Comparison of ENCODE assay signal across 16 mouse cellular contexts in the genomic region with DNA sequence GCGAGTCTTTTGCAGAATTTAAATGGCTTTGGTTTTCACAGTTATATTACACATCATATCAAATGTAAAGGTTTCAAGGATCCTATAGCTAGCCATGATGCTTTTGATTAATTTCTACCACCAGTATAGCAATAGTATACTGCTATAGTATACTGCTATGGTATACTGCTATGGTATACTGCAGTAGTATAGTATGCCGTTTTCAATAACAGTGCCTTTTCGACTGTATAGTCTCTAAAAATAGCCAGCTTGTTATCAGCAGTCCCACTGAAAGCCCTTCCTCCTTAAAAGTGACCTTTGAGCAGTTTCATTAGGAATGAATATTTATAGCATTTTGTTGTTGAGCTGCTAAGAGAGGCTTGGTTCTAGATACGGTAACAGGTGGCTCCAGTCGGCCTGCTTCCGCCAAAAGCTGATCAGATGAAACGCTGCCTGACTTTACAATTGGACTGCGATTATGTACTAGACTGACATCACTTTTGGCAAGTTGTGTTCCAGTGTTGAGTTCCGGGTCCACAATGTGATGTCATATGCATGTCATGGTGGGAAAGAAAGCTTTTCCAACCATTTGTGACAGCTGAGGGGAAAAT. TPM values are rescaled to one million over a fixed set of nuclear protein-coding genes. Genes with fewer than 3 reads are reported as not detected.
"Had no signal": no experiment of that assay in that cellular context is flagged by ENCODE, and none has a peak within 500 bp of the region (broad histone marks: within the 10 kb centered on the region; RNA-seq: fewer than 3 reads in every experiment).

No protein-coding gene starts in this region.

- H3K4me2 ChIP-seq: limb, embryonic 15.5 days; liver, embryonic 12.5 days; lung, embryonic 14.5 days; neural tube, embryonic 15.5 days had no signal

- H3K27ac ChIP-seq: left cerebral cortex, adult 2 months; limb, embryonic 15.5 days; liver, embryonic 12.5 days; midbrain, embryonic 10.5 days; neural tube, embryonic 15.5 days; stomach, postnatal 0 days had no signal

- H3K27me3 ChIP-seq: limb, embryonic 15.5 days; liver, embryonic 12.5 days; neural tube, embryonic 15.5 days had no signal

- H3K9ac ChIP-seq: limb, embryonic 15.5 days; liver, embryonic 12.5 days; lung, embryonic 14.5 days; neural tube, embryonic 15.5 days had no signal

- H3K36me3 ChIP-seq: liver, embryonic 12.5 days; midbrain, embryonic 10.5 days; neural tube, embryonic 15.5 days had no signal

- H3K4me3 ChIP-seq: left cerebral cortex, adult 2 months; limb, embryonic 15.5 days; liver, embryonic 12.5 days; midbrain, embryonic 10.5 days; myocyte; neural tube, embryonic 15.5 days had no signal

- DNase-seq: kidney, postnatal 14 days; lung, embryonic 14.5 days; lung, postnatal 10 days; lung, postnatal 4 days; midbrain, embryonic 14.5 days; right cerebral cortex, adult 18-20 months; right cerebral cortex, postnatal 25 days; thymus, postnatal 14 days had no signal

- H3K9me3 ChIP-seq: limb, embryonic 15.5 days; liver, embryonic 12.5 days; midbrain, embryonic 10.5 days; neural tube, embryonic 15.5 days had no signal

- ATAC-seq: liver, embryonic 12.5 days had no signal

- H3K4me1 ChIP-seq: liver, embryonic 12.5 days; midbrain, embryonic 10.5 days; neural tube, embryonic 15.5 days had no signal

RNA-seq across cellular contexts. Expression of a gene that starts 19.9 kb away (rescaled TPM):
- total RNA-seq: megakaryocyte, adult 5-6 weeks had no signal
